Mouse (Mus musculus) kidney, postnatal 36 days (tissue): ENCODE results near the gene Jag2.

Source experiments
- DNase-seq, 2 experiments: peaks; one replicate each; pipeline ENCODE4 v3.0.0; 2021 to 2022; ENCODE audit warnings: mixed read lengths in 2 of 2

Gene Jag2

DNA sequence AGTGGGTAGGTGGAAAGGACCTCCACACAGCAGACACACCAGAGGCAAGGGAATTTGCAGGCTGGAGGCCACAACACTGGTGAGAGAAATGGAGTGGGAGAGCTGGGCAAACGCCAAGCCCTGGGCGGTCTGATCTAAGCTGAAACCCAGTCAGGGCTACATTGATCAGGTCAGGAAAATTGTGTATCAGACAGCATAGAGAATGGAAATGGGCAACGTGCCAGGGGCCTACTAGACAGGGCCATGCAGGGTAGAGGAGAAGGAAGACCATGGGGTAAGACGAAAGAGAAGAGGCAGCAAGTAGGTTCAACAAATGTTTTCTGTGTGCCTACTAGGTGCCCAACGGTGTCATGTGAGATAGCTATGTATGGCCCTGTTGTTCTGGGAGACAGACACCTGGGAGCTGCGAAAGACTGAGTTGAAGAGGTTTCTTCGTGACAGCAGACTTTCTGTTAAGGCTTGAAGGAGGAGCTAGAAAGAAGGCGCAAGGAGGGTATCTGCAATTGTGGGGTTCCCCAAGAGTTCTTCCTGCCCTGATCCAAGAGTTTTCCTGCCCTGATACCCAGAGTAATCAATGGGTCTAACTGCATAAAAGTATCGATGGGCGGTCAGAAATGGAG lies 11.7 kb upstream of the Jag2 start:
- peak; percentile 23 to 55 for DNase-seq

DNA sequence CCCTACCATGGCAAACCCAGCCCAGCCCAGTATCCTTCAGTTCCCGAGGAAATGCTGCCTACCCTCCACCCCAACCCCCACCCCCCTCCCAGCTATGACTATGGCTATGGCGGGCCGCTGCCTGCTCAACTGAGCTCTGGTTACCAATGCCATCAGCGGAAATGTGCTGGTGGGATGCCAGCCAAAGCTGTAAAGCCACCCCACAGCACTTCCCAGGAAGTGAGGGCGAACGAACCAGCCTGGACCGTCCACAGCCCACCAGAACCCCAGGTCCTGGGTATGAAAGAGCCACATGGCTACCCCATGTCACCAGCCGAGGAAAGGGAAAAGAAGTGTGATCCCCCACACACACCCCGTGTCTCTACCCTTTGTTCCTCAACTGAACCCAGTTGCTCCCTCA lies 11.1 kb upstream of the Jag2 start:
- DNase-seq = no peak

DNA sequence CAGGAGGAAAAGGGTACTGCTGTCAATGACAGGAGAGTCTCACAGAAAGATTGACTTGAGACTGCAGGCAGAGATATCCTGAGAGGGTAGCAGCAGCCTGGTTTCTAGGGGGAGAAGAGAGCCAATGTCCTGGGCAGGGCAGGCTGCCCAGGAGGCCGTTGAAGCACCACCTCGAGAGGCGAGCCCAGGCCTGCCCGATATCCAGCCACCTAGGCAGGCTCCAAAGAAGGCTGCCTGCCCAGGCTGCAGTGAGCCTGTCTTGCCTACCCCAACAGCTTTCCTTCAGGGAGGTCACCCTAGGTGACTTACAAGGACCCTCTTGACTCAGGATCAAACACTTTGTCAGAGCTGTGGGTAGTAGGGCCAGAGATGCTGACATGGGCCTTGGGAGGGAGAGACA lies 10.7 kb upstream of the Jag2 start:
- no peak for DNase-seq

DNA sequence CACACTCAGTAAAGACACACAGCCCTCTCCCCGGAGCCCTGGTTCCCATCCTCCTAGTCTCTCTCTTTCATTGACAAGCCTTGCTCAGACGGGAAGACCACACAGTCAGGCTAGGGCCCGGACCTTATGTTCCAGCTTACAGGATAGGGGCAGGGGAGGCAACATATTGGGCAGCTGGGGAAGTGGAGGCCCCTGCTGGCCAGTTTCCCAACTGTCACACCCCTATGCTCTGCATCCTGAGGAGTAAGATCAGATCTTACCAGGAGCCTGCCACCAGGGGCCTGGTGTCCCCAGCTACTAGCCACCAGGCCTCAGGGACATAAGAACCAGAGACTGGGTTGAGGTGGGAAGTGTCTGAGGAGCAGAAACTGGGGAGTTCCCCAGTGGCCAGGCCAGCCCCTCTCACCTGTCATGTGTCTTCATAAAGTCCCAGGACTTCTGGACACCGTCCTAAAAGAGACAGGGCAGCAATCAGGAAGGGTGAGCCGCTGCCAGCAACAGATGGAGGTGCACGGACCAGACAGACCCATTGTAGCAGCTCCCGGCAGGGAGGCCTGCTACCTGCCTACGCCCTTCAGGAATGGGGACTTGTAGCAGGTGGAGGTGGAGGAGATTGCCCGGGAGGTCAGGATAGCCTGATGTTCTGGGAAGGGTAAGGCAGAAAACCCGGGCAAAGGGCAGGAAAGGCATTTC lies 9.4 kb upstream of the Jag2 start:
- peak in 1 of 2 experiments; percentile 36 for DNase-seq

DNA sequence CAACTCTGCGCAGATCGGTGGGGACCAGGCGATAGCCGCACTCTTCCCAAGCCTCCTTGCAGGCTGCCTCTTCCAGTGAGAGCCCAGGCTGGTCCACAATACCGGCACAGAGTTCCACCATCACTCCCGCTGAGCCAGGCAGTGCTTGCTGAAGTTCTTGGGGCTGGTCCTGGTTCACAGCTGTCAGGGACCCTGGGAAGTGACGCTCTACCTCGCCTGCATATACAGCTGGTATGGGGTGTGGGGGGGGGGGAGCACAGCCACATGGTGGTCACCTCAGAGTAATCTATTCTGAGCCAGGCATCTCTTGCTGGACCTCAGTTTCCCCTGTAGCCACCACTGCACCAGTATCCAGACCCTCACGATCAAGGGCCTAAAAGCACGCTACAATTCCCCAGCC lies 8.8 kb upstream of the Jag2 start:
- no peak for DNase-seq

DNA sequence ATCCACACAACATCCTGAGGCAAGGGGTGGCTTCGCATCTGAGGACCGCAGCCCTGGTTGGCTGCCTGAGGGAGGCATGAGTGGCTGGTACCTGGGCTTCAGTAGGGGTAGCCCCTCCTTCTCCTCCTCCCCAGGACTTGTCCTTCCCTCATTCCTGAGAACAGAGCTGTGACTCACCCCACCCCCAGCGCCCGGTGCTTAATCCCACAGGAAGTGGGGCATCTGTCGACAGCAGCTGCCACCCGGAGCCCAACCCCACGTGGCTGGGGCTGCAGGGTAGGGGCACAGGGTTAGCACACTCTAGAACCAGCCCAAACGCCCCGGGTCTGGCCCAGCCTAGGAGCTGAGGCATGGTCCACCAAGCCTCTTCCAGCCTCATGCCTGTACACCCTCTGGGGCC lies 8.3 kb upstream of the Jag2 start:
- DNase-seq = no peak

DNA sequence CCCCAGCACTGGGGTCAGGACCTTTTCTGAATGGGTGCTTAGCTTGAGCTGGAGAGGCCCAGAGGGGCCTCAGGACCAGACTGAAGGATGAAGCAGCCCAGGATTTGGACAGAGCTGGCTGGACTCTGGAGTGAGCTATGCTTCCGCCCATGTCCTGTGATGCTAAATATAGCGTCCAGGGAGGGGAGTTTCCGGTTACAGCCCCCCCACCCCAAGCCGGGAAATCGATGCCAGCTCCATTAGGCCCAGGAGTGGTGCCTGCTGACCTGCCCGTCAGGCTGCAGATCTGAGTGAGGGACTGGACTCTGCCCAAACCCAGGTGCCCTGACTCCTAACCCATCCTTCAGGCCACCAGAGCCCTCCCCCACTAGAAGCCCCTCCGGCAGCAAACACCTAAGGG lies 3.1 kb upstream of the Jag2 start:
- no peak for DNase-seq

DNA sequence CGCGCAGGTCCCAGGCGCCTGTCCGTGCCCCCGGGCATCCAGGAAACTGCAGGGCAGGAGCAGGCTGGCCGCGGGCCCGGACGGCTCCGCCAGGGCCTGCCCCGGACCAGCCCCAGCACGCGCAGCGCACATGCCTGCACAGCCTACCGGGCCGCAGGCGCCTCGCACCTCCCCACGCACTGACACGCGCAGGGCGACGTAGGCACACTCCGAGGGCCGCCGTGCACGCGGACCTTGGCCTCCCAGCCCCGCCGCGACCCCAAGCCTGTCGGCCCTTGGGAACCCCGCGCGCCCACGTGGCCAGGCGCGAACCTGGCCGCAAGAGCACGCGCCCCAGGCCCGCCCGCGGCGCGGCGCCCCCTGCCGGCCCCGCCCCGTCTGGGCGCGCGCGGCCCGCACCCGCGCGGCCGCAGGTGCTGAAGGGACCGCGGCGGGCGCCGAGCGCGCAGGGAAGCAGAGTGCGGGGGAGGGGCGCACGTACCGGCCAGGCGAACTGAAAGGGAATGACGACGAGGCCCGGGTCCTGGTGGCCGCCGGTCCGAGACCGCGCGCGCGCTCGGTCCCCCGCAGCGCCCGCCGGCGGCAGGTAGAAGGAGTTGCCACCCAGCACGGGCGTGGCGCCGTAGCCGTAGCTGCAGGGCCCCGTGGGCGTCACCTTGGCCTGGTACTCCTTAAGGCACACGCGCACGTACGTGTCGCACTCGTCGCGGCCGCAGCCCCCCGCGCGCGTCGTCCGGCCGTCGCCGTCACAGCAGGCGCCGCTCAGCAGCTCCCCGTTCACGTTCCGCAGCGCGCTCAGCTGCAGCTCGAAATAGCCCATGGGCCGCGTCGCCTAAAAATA lies 955 bp downstream of the Jag2 start:
- DNase-seq = peak in 1 of 2 experiments; percentile 52

DNA sequence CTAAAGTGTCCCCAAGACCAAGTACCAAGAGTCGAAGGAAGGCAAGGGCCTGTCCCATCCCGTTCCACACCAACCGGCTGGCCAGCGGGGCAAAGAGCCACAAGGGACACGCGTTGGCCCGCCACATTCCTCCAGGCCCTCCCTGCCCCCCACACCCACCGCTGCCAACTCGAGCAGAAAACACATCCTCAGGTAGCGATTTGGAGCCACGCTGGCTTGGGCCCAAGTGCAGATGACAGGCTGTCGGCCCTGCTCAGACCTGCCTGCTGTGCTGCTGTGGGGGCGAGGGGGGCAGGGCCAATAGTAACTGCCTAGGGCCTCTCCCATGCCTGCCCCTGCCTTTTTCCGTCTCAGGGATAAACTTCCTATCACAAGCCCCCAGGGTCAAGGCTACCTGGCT lies 2.3 kb downstream of the Jag2 start:
- no peak for DNase-seq

DNA sequence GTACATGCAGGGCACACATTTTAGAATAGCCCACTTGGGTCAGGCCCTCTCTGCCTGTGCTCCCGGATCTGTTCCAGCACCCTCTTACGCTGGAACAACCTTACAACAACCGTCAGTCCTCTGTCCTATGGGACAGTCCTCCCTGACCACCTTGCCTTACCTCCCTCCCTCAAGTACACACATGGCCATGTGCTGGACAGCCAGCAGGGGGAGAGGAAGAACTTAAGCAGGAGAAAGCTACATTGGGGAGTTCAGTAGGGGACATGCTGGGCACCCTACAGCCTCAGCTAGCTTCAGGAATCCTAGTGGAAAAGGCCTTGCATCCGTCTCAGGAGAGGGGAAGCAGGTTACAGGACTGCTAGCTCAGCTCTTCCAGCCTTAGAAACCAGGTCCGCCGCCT lies 3.6 kb downstream of the Jag2 start:
- DNase-seq = no peak

DNA sequence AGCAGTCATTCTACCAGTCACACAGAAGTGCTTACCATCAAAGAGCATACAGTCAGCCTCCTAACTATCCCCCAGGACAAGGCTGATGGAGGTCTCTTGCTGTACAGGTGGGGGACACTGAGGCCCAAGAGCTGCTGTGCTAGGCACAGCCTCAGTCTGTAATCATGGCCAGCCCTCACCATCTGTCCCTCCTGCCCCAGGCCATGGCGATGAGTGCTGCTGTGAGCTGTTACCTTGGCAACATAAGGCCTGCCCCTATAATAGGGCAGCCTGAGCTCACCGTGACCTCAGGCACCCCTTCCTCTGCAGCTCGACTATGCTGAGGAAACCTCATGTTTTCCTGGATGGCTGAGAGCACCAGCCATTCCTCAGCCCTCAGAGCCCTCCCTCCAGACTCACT lies 7.0 kb downstream of the Jag2 start:
- no peak for DNase-seq

DNA sequence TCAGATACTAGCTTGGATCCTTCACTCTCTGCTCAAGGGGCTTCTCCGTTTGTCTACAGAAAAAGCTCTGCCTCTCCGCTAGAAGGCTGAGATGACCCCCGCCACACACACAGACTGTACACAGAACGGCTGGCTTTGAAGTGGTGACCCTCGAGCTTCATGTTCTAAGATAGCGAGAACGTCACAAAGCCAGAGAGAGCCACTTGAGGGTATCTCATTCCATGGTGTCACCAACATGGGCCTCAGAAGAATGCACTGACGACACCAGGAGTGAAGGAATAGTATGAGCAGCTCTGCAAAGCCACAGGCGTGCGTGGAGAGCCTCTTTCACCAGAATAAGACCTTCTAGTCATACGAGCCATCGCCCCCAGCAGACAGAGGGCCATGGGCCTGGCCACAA lies 8.1 kb downstream of the Jag2 start:
- no peak for DNase-seq

DNA sequence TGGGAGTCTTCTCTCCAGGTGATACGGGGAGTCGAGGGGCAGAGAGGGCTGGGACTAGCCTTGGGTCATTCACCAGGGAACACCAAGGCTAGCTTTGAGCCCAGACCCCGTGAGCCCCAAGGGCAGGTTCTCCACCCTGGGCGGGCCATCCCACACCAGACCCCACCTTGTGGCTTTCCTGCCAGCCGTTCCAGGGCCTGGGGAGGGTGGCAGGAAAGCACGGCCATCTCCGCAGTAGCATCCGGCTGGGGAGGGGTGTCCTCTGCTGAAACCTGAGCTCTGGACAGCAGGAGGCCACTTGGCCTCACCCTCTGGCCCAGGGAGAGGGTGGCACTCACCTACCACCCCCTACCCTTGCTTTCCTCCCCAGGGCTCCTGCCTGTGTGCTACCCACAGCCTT lies 11.7 kb downstream of the Jag2 start:
- peak; percentile 36 to 50 for DNase-seq

DNA sequence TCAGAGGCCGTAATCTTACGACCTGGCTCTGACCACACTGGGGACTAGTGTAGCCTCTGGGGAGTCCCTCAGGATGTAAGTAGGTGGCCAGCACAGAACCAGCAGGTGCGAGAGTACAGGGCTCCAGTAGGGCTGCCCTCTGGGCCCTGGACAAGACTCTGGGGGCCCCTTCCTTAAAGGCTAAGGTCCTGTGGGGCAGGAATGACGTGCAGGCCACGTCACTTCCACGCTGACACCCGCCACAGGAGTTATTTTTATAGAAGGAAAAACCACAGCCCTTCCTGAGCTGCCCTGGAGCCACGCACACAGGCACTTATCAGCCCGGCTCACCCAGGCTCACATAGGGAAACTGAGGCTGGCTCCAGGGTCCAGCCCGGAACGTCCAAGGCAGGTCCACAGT lies 12.1 kb downstream of the Jag2 start:
- peak; percentile 56 to 65 for DNase-seq

DNA sequence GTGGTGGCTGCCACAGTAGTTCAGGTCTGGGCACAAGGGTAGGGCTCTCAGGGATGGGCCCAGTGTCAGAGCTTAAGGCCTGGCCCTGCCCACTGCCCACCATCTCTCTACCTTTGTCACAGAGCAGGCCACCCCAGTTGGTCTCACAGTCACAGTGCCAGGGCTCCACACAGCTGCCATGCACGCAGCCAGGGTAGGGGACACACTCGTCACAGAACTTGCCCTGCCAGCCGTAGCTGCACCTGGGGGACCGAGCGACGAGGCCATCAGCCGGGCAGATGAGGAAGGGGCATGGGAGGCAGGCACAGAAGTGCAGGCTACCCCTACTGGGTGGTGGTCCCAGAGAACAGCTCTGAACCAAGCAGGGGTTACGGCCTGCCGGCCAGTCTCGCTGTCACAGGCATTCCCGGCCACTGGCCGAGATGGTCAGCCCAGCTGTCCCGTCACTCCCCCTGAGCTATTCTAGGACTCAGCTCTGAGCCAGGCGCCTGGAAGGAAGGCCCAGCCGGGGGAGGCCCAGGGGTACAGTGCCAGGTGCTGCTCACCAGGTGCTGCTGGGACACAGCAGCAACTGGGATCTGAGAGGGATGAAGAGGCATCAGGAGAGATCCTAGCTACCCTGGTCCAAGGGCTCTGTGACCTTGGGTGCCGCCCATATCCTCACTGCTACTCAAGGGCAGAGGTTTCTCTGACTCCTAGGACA lies 12.7 kb downstream of the Jag2 start:
- DNase-seq = no peak

DNA sequence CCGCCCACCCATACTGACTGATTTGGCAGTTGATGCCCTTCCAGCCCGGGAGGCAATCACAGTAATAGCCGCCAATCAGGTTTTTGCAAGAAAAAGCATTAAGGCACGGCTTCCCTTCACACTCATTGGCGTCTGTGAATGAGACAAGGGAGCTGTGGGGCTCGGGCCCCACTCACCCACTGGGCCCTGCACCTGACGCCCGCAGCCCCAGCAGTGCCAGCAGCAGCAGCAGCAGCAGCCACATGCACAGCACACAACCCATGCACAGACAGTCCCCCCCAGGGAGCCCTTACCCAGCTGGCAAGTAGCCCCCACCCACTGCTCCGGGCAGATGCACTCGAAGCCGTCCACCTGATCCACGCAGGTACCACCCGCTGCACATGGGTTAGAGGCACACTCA lies 14.0 kb downstream of the Jag2 start:
- DNase-seq = no peak

DNA sequence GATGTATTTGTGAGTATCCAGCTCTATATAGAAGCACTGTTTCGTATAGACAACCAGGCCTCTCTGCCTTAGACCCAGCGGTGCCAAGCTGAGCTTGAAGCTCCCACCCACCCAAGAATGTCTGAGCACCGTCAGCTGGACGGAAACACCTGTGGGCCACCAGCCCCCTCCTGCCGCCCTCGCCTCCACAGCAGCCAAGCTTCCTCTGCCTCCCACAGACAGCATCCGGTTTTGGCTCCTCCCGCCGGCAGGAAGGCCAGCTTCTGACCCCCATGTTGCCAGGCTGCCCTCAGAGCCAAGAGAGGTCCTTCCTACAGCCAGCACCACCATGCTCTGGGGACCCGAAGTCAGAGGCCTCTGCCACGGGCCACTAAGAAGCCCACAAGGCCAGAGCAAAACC lies 15.0 kb downstream of the Jag2 start:
- DNase-seq = peak; percentile 52 to 58

DNA sequence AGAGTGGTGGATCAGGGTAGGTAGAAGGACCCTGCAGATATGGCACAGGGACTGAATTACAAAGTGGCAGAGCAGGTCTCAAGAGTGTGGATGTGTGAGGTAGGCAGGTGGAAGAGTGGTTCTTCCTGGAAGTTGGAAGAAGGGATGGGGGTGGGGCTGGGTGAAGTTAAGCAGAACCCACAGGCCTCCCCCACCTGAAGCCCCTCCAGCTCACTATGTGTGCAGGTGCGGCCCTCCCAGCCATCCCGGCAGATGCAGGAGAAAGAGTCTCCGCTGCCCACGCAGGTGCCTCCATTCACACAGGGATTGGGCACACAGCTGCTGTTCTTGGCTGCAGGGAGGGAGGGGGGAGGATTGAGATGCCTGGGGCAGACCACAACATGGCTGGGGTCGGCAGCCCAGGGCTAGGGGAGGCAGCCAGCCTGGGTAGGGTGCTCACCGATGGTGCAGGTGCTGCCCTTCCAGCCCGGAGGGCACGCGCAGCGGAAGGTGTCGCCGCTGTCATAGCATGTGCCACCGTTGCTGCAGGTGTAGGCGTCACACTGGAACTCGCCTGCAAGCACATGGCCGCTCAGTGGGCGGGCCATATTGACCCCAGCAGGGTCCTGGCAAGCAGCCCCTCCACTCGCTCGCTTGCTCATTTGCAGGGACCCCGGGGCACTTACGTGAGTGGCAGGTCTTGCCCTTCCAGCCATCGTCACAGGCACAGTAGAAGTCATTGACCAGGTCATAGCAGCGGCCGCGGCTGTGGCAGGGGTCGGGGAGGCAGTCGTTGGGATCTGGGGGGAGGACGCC lies 16.4 kb downstream of the Jag2 start:
- DNase-seq = no peak

DNA sequence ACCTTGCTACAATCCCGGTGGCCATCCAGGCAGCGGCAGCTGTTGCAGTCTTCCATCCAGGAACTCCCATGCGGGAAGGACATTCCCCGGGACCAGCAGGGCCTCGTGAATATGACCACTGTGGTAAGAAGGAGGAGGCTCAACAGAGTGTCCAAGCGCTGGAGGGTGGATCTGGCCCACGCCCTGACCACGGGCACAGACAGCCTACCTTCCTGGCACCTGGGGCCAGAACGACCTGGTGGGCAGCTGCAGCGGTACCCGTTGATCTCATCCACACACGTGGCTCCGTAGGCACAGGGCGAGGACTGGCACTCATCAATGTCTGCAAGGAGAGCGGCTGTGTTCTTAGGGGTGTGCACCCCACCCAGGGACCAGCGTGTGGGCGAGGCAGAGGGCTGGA lies 17.9 kb downstream of the Jag2 start:
- no peak for DNase-seq

DNA sequence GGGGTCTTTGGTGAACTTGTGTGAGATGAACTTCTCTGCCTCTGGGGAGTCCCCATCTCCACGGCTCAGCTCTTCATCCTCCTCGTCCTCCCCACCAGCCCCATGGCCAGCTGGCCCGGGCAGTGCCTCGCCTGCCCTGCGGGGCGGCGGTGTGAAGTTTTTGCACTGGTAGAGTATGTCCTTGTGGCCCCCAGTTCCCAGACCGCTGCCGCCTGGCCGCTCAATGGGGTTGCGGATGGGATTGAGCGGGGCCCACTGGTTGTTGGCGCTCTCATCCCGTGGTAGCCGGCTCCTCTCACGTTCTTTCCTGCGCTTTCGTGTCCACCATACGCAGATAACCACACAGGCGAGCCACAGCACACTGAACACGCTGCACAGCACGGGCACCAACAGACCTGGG lies 20.6 kb downstream of the Jag2 start:
- no peak for DNase-seq

DNA sequence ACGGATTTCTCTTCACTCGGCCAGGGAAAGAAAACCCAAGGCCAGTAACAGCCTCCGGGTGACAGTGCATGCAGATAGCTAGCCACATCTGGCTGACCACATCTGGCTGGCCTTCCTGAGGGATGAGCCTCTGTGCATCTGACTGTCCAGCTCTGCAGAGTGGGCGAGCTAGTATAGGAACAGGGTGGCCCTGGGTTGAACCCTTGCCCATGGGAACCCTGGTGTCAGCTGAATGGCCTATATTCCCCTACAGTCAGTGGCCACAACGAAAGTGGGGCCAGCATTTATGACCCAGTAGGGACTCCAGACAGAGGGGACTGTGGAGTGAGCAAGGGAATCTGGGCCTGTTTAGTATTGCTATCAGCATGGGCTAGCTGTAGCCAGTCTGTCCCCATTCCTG lies 24.6 kb downstream of the Jag2 start:
- DNase-seq = no peak

DNA sequence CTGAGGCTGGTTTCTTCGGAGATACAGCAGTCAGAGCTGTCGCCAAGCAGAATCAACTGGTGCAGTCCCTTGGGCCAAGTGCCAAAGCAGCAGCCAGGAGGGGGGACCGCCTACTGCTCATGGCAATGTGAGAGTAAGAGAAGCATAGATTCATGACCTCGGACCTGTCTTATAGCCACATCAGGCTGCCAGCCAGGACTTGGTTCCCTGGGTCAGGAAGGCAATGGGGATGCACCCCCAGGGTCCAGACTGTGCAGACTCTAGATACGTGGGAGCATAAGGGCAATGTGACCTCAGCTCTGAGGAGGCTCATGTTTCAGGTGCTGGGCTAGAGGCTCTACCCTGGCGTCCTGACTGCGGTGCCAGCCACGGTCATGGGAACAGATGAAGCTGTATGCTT lies 25.6 kb downstream of the Jag2 start:
- no peak for DNase-seq

DNA sequence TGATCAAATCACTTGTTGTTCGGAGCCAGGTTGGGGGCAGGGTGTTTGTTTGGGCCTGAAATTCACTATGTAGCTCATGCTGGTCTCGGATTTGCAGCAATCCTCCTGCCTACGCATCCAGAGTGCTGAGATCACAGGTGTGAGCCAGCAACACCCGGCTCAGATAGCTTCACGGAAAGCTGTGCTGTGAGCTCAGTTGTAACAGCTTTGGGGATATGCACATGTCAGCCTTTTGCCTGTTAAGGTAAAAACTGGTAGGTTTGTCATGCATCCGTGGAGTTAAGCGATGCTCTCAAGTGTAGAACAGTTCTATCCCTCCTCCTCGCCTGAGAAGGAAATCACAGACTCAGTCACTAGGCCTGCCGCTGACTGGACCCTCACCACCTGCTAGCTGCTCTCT lies 28.9 kb downstream of the Jag2 start:
- DNase-seq = no peak
